Mouse (Mus musculus) megakaryocyte, embryonic 14.5 days (primary cell): ENCODE results near the gene Phf24. TPM values are rescaled to one million over a fixed set of nuclear protein-coding genes. Genes with fewer than 3 reads are reported as not detected.
"Not testable (repeated sequence)": the region's sequence is repeated elsewhere in the genome, so short reads cannot be mapped to it uniquely, and the experiment has no call there.

Experiments used
- H3K27me3 ChIP-seq: replicated peaks from 2 replicates; pipeline ENCODE3; 2012; ENCODE audit warnings: inconsistent platforms
- H3K36me3 ChIP-seq: replicated peaks from 2 replicates; pipeline ENCODE3; 2012; ENCODE audit warnings: low read length, inconsistent platforms, mixed read lengths
- H3K4me1 ChIP-seq: 2 replicates; pipeline ENCODE4 v1.6.1; 2012; ENCODE audit warnings: inconsistent platforms
- H3K4me3 ChIP-seq: replicated peaks from 2 replicates; pipeline ENCODE3; 2012; ENCODE audit warnings: moderate library complexity, mild to moderate bottlenecking, inconsistent platforms
- H3K9me3 ChIP-seq: 2 replicates; pipeline ENCODE4 v1.6.1; 2012; ENCODE audit warnings: inconsistent platforms
- FLI1 ChIP-seq: IDR thresholded peaks from 2 replicates; pipeline ENCODE4 v1.6.1; 2012; ENCODE audit warnings: low read length, inconsistent platforms, mixed read lengths
- GATA1 ChIP-seq: IDR thresholded peaks from 3 replicates; pipeline ENCODE4 v1.6.1; 2012; ENCODE audit warnings: mixed read lengths, low read length, inconsistent platforms, borderline replicate concordance
- polyA plus RNA-seq: library from polyadenylated mRNA; stranded (reverse); fragments of >175 nt; gene quantifications from 2 replicates; pipeline ENCODE4 v1.2.3, GENCODE M21; 2012; ENCODE audit warnings: low replicate concordance; ENCODE audit not compliant: insufficient read depth

Phf24 gene
- polyA plus RNA-seq, 1 experiment, result not detected

DNA sequence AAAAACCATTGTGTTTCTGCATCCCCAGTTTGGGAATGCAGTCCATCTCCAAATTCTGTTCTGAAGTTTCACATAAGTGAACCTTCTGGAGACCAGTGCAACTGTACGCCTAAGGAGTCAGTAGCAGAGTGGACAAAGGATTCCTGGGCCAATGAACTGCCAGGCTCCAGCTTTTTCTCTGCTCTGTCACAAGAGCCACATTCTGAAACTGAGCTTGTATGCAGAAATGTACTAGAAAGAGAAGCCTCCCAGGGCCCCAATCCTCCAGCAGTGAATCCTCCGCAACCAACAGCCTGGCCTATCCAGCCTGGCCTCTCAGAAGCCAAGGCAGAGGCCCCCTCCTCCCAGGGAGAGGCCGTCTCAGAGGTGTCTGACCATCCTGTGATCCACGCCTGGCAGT, 56.5 kb downstream of the Phf24 start:
- TF ChIP-seq GATA1 (no peak), FLI1 (no peak)
- Histone ChIP-seq H3K9me3 (no peaks in the 10 kb centered on the region), H3K4me3 (no peak overlapping the region), H3K27me3 (peaks cover 2% of the 10 kb centered on the region), H3K36me3 (peaks cover 24% of the 10 kb centered on the region), H3K4me1 (no peaks in the 10 kb centered on the region)

DNA sequence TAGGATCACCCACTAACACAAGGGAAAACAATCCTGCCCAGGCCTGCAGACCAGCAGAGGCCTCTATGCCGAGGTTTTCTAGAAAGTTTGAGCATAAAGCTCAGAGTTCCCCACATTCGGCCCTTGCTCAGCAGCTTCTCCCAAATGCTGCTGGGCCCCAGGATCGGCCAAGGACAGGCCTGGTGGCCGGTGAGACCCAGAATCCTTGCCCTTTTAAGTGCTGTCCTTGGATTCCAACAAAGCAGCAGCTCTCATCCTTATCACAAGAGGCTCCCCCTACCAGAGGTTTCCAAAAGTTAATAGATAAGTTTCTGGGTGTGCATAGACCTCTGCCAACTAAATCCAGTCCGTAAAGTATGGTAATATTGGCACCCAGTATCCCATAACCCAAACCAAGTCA, 57.4 kb downstream of the Phf24 start:
- Histone ChIP-seq H3K27me3 (peaks cover 2% of the 10 kb centered on the region), H3K9me3 (no peaks in the 10 kb centered on the region), H3K4me1 (no peaks in the 10 kb centered on the region), H3K36me3 (peaks cover 28% of the 10 kb centered on the region), H3K4me3 (no peak overlapping the region)
- no peak for TF ChIP-seq FLI1
- TF ChIP-seq GATA1, result no peak

DNA sequence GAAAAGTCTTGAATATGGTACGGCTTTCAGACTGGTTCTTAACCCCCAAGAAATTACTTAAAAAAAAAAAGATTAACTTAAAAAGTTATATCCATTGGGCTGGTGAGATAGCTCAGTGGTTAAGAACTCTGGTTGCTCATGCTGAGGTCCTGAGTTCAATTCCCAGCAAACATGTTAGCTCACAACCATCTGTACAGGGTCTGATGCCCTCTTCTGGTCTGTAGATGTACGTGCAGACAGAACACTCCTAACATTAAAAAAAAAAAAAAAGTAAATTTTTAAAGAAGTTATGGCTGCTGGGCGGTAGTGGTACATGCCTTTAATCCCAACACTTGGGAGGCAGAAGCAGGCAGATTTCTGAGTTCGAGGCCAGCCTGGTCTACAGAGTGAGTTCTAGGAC, 61.6 kb downstream of the Phf24 start:
- TF ChIP-seq GATA1 (no peak), FLI1 (no peak)
- Histone ChIP-seq H3K9me3 (no peaks in the 10 kb centered on the region), H3K27me3 (no peaks in the 10 kb centered on the region), H3K4me3 (no peak overlapping the region), H3K36me3 (peaks cover 58% of the 10 kb centered on the region), H3K4me1 (peaks cover 5% of the 10 kb centered on the region; the same call in 1 of the 2 replicates)

DNA sequence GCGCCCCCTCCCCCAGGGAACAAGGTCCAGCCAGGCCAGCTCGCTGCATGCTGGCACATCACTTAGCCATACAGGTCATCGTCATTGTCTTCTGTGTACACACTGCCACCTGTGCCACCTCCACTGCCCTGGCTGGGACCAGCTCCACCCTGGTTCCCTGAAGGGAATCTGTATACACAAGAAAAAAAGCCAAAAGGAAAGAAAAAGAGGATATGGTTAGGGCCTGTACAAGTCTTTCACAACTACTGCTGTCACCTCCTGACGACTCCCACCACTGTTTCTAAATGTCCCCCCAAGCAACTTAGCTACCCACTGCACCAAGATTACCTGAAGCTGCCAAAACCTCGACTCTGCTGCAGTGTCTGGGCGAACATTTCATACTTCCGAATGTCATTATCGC, 64.0 kb downstream of the Phf24 start:
- H3K4me3 ChIP-seq, H3K27me3 ChIP-seq, H3K4me1 ChIP-seq, H3K9me3 ChIP-seq: not testable (repeated sequence)
- peaks cover 76% of the 10 kb centered on the region for H3K36me3 ChIP-seq

DNA sequence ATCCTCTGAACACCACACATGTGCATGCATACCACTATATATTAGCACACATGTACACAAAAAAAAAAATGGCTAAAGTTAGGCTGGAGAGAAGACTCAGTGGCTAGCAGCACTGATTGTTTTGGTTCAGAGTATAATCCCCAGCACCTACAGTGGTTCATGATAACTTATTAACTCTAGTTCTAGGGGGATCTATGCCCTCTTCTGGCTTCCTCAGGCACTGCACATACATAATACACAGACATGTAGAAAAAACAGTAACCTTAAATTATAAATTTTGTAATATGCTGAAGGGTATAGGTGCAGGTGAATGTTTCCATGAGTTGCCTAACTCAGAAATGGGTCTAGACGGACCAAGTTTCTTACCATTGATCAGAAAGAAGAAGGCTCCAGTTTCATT, 71.8 kb downstream of the Phf24 start:
- H3K4me3 ChIP-seq, result no peak overlapping the region
- H3K9me3 ChIP-seq, result no peaks in the 10 kb centered on the region
- no peaks in the 10 kb centered on the region; the same call in 1 of the 2 replicates for H3K4me1 ChIP-seq
- TF ChIP-seq GATA1, result no peak
- TF ChIP-seq FLI1, result no peak
- peaks cover 96% of the 10 kb centered on the region for H3K36me3 ChIP-seq
- H3K27me3 ChIP-seq, result no peaks in the 10 kb centered on the region

Other genes with a start within 250 kb of the Phf24 start
- not detected in 2 replicates for gene 4930578G10Rik, start 181.1 kb upstream of the Phf24 start, polyA plus RNA-seq
- not detected in 2 replicates for gene Ccl19, start 160.1 kb upstream of the Phf24 start, polyA plus RNA-seq
- gene Ccl21a, start 142.7 kb upstream of the Phf24 start, polyA plus RNA-seq, result not detected in 2 replicates
- gene Fam205a1, start 62.8 kb upstream of the Phf24 start, polyA plus RNA-seq, result 0.07 TPM in 1 of 2 replicates, not detected in the other
- not detected in 2 replicates for gene Gm12394, start 59.9 kb upstream of the Phf24 start, polyA plus RNA-seq
- gene Fam205c, start 42.4 kb upstream of the Phf24 start, polyA plus RNA-seq, result not detected in 2 replicates
- 0.77 TPM in 1 of 2 replicates, not detected in the other for gene Dnajb5, start 33.2 kb downstream of the Phf24 start, polyA plus RNA-seq
- gene 1700022I11Rik, start 52.9 kb downstream of the Phf24 start, polyA plus RNA-seq, result not detected in 2 replicates
- gene Vcp, start 83.8 kb downstream of the Phf24 start, polyA plus RNA-seq, result 15.0 and 56.2 TPM in 2 replicates
- gene Fancg, start 93.8 kb downstream of the Phf24 start, polyA plus RNA-seq, result 4.9 and 7.4 TPM in 2 replicates
- gene Pigo, start 109.2 kb downstream of the Phf24 start, polyA plus RNA-seq, result 2.7 and 7.6 TPM in 2 replicates
- 76.4 and 102 TPM in 2 replicates for gene Stoml2, start 115.0 kb downstream of the Phf24 start, polyA plus RNA-seq
- gene Fam214b, start 129.6 kb downstream of the Phf24 start, polyA plus RNA-seq, result 79.7 and 92.7 TPM in 2 replicates
- 0.14 and 0.54 TPM in 2 replicates for gene Unc13b, start 142.3 kb downstream of the Phf24 start, polyA plus RNA-seq